Mouse (Mus musculus): ENCODE measurements around the gene Lig4. TPM values are rescaled to one million over a fixed set of nuclear protein-coding genes. Genes with fewer than 3 reads are reported as not detected.
A peak's percentile ranks its signal among the peaks of the same experiment; 100 is the strongest.

Lig4 gene
- polyA plus RNA-seq, 1 experiment from 2014 or later, result 10.6 TPM

GRCm38 (mm10) chr8:9979746-9980145 lies 2.3 kb upstream of the Lig4 start:
- Histone ChIP-seq H3K9me3 (ENCODE audit: control insufficient read depth, low read length) (no peaks in the 10 kb centered on the region), H3K27ac (ENCODE audit: low read depth, low read length) (no peak overlapping the region), H3K36me3 (ENCODE audit: control insufficient read depth, insufficient read depth, low read length) (no peaks in the 10 kb centered on the region), H3K4me3 (ENCODE audit: low read depth, low read length) (no peak overlapping the region), H3K9ac (ENCODE audit: low read depth, low read length) (no peak overlapping the region), H3K4me2 (replicated peaks; ENCODE audit: low read depth, low read length) (no peak overlapping the region), H3K4me1 (replicated peaks; ENCODE audit: control insufficient read depth, insufficient read depth, low read length) (no peaks in the 10 kb centered on the region; the same call in 1 of the 2 replicates), H3K27me3 (ENCODE audit: control insufficient read depth, insufficient read depth, low read length) (no peaks in the 10 kb centered on the region)
- ATAC-seq (ENCODE audit: low FRiP score) (no peak), DNase-seq (ENCODE audit: low spot score) (no peak)
- WGBS, result 84% methylated on average over 1 of the region's 1 CpGs

DNA sequence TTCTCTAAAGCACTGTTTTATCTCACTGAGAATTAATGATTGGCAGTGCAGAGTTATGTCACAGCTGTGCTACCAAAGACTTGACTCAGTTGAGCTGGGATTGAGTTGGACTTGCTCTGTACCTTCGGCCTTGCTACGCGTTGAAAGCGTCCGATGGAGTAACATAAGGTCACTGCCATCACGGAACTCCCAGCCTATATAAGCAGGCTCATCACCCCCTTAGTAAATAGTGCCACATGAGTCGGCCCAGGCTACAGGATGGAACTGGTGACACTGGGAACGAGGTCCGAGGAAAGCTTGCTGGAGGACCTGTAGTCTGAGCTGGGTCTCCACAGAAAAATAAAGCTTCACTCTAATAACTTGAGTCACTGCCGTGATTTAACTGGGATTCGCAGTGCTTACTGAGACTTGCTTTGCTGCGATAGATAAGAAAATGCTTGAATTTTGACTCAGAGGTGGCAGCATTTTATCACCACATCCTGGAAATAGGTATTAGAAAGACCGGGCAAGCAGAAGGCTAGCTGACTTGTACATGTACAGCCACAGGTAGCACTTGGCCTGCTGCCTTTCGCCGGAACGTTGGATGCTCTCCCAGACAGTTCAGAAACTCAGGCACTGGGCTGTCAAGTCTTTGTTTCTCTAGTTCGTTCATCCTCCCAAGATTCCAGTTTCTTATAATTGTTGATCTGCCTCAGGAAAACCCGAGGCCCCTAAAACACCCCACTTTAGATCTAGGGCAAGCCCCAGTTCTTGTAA lies 1.2 kb upstream of the Lig4 start:
- H3K4me2 ChIP-seq (replicated peaks; ENCODE audit: low read depth, low read length), result peak overlapping the region; percentile 71
- ATAC-seq (ENCODE audit: low FRiP score) (no peak), DNase-seq (ENCODE audit: low spot score) (no peak)
- WGBS, result 62% methylated on average over 18 of the region's 18 CpGs
- H3K4me3 ChIP-seq (ENCODE audit: low read depth, low read length), result peak overlapping the region; percentile 88
- H3K9ac ChIP-seq (ENCODE audit: low read depth, low read length), result peak overlapping the region; percentile 83
- no peaks in the 10 kb centered on the region for H3K9me3 ChIP-seq (ENCODE audit: control insufficient read depth, low read length)
- H3K36me3 ChIP-seq (ENCODE audit: control insufficient read depth, insufficient read depth, low read length), result no peaks in the 10 kb centered on the region
- H3K4me1 ChIP-seq (replicated peaks; ENCODE audit: control insufficient read depth, insufficient read depth, low read length), result no peaks in the 10 kb centered on the region; the same call in 1 of the 2 replicates
- H3K27ac ChIP-seq (ENCODE audit: low read depth, low read length), result no peak overlapping the region
- no peaks in the 10 kb centered on the region for H3K27me3 ChIP-seq (ENCODE audit: control insufficient read depth, insufficient read depth, low read length)

GRCm38 (mm10) chr8:9977016-9977415 lies 470 bp downstream of the Lig4 start:
- Histone ChIP-seq H3K4me3 (ENCODE audit: low read depth, low read length) (peak overlapping the region; percentile 88), H3K9ac (ENCODE audit: low read depth, low read length) (peak overlapping the region; percentile 83), H3K36me3 (ENCODE audit: control insufficient read depth, insufficient read depth, low read length) (no peaks in the 10 kb centered on the region; the same call in 1 of the 2 replicates), H3K27me3 (ENCODE audit: control insufficient read depth, insufficient read depth, low read length) (no peaks in the 10 kb centered on the region), H3K9me3 (ENCODE audit: control insufficient read depth, low read length) (no peaks in the 10 kb centered on the region), H3K4me2 (replicated peaks; ENCODE audit: low read depth, low read length) (peak overlapping the region; percentile 31), H3K27ac (ENCODE audit: low read depth, low read length) (no peak overlapping the region), H3K4me1 (replicated peaks; ENCODE audit: control insufficient read depth, insufficient read depth, low read length) (no peaks in the 10 kb centered on the region; the same call in 1 of the 2 replicates)
- DNase-seq (ENCODE audit: low spot score), result peak; percentile 19
- 0 out of 2 replicates have a peak, but pooled peaks have one; percentile 13 for ATAC-seq (ENCODE audit: low FRiP score)
- 49% methylated on average over 15 of the region's 15 CpGs for WGBS

- DNase-seq (ENCODE audit: low spot score), result peak; percentile 99
- H3K9me3 ChIP-seq (ENCODE audit: control insufficient read depth, low read length), result no peaks in the 10 kb centered on the region
- ATAC-seq (ENCODE audit: low FRiP score), result peak; percentile 95
- peak overlapping the region; percentile 71; the same call in 1 of the 2 replicates for H3K9ac ChIP-seq (ENCODE audit: low read depth, low read length)
- peaks cover 4% of the 10 kb centered on the region; the same call in 1 of the 2 replicates for H3K36me3 ChIP-seq (ENCODE audit: control insufficient read depth, insufficient read depth, low read length)
- peak overlapping the region; percentile 10; the same call in 1 of the 2 replicates for H3K27ac ChIP-seq (ENCODE audit: low read depth, low read length)
- H3K27me3 ChIP-seq (ENCODE audit: control insufficient read depth, insufficient read depth, low read length), result no peaks in the 10 kb centered on the region
- peak overlapping the region; percentile 60 for H3K4me2 ChIP-seq (replicated peaks; ENCODE audit: low read depth, low read length)
- WGBS, result under 1% methylated on average over 47 of the region's 47 CpGs
- peak overlapping the region; percentile 65 for H3K4me3 ChIP-seq (ENCODE audit: low read depth, low read length)
- H3K4me1 ChIP-seq (replicated peaks; ENCODE audit: control insufficient read depth, insufficient read depth, low read length), result no peaks in the 10 kb centered on the region; the same call in 1 of the 2 replicates
These were observed 1.4 kb downstream of the Lig4 start for GRCm38 (mm10) chr8:9975898-9976611.

GRCm38 (mm10) chr8:9975276-9975675 lies 2.2 kb downstream of the Lig4 start:
- 50% methylated on average over 5 of the region's 5 CpGs for WGBS
- DNase-seq (ENCODE audit: low spot score) (no peak), ATAC-seq (ENCODE audit: low FRiP score) (no peak)
- peaks cover 4% of the 10 kb centered on the region; the same call in 1 of the 2 replicates for H3K36me3 ChIP-seq (ENCODE audit: control insufficient read depth, insufficient read depth, low read length)
- peak overlapping the region; percentile 60 for H3K4me2 ChIP-seq (replicated peaks; ENCODE audit: low read depth, low read length)
- 0 out of 2 replicates have a peak overlapping the region, but pooled peaks have one; percentile 27 for H3K9ac ChIP-seq (ENCODE audit: low read depth, low read length)
- no peaks in the 10 kb centered on the region for H3K27me3 ChIP-seq (ENCODE audit: control insufficient read depth, insufficient read depth, low read length)
- H3K27ac ChIP-seq (ENCODE audit: low read depth, low read length), result no peak overlapping the region
- H3K4me1 ChIP-seq (replicated peaks; ENCODE audit: control insufficient read depth, insufficient read depth, low read length), result no peaks in the 10 kb centered on the region; the same call in 1 of the 2 replicates
- H3K9me3 ChIP-seq (ENCODE audit: control insufficient read depth, low read length), result no peaks in the 10 kb centered on the region
- peak overlapping the region; percentile 65 for H3K4me3 ChIP-seq (ENCODE audit: low read depth, low read length)

- Histone ChIP-seq H3K4me2 (replicated peaks; ENCODE audit: low read depth, low read length) (no peak overlapping the region), H3K9ac (ENCODE audit: low read depth, low read length) (no peak overlapping the region), H3K9me3 (ENCODE audit: control insufficient read depth, low read length) (no peaks in the 10 kb centered on the region), H3K4me1 (replicated peaks; ENCODE audit: control insufficient read depth, insufficient read depth, low read length) (no peaks in the 10 kb centered on the region), H3K4me3 (ENCODE audit: low read depth, low read length) (no peak overlapping the region), H3K36me3 (ENCODE audit: control insufficient read depth, insufficient read depth, low read length) (peaks cover 4% of the 10 kb centered on the region; the same call in 1 of the 2 replicates), H3K27me3 (ENCODE audit: control insufficient read depth, insufficient read depth, low read length) (no peaks in the 10 kb centered on the region), H3K27ac (ENCODE audit: low read depth, low read length) (no peak overlapping the region)
- DNase-seq (ENCODE audit: low spot score) (no peak), ATAC-seq (ENCODE audit: low FRiP score) (no peak)
- WGBS, result 94% methylated on average over 9 of the region's 9 CpGs
These were observed 5.6 kb downstream of the Lig4 start for GRCm38 (mm10) chr8:9971866-9972265.

- no peak overlapping the region for H3K27ac ChIP-seq (ENCODE audit: low read depth, low read length)
- H3K9ac ChIP-seq (ENCODE audit: low read depth, low read length), result no peak overlapping the region
- DNase-seq (ENCODE audit: low spot score), result no peak
- H3K36me3 ChIP-seq (ENCODE audit: control insufficient read depth, insufficient read depth, low read length), result no peaks in the 10 kb centered on the region
- no peak overlapping the region for H3K4me2 ChIP-seq (replicated peaks; ENCODE audit: low read depth, low read length)
- H3K27me3 ChIP-seq (ENCODE audit: control insufficient read depth, insufficient read depth, low read length), result no peaks in the 10 kb centered on the region
- H3K9me3 ChIP-seq (ENCODE audit: control insufficient read depth, low read length), result no peaks in the 10 kb centered on the region
- 94% methylated on average over 2 of the region's 2 CpGs for WGBS
- ATAC-seq (ENCODE audit: low FRiP score), result no peak
- no peak overlapping the region for H3K4me3 ChIP-seq (ENCODE audit: low read depth, low read length)
- no peaks in the 10 kb centered on the region for H3K4me1 ChIP-seq (replicated peaks; ENCODE audit: control insufficient read depth, insufficient read depth, low read length)
These were observed 17.6 kb downstream of the Lig4 start for GRCm38 (mm10) chr8:9959919-9960318.

- 73% methylated on average over 4 of the region's 4 CpGs for WGBS
- no peak overlapping the region for H3K4me3 ChIP-seq (ENCODE audit: low read depth, low read length)
- H3K36me3 ChIP-seq (ENCODE audit: control insufficient read depth, insufficient read depth, low read length), result no peaks in the 10 kb centered on the region
- no peaks in the 10 kb centered on the region for H3K4me1 ChIP-seq (replicated peaks; ENCODE audit: control insufficient read depth, insufficient read depth, low read length)
- no peak overlapping the region for H3K4me2 ChIP-seq (replicated peaks; ENCODE audit: low read depth, low read length)
- H3K9me3 ChIP-seq (ENCODE audit: control insufficient read depth, low read length), result no peaks in the 10 kb centered on the region
- no peak for DNase-seq (ENCODE audit: low spot score)
- no peaks in the 10 kb centered on the region for H3K27me3 ChIP-seq (ENCODE audit: control insufficient read depth, insufficient read depth, low read length)
- ATAC-seq (ENCODE audit: low FRiP score), result no peak
- no peak overlapping the region for H3K27ac ChIP-seq (ENCODE audit: low read depth, low read length)
- H3K9ac ChIP-seq (ENCODE audit: low read depth, low read length), result no peak overlapping the region
These were observed 19.1 kb downstream of the Lig4 start for GRCm38 (mm10) chr8:9958338-9958737.

All from hindbrain, embryonic 11.5 days (tissue).